Mouse (Mus musculus) cerebellum, postnatal 4 days (tissue): Measurements from ENCODE around the gene Otud6a.
"Not testable (repeated sequence)": the region's sequence is repeated elsewhere in the genome, so short reads cannot be mapped to it uniquely, and the experiment has no call there.

Experiments used
- DNase-seq, 2 experiments: peaks; one replicate each; pipeline ENCODE4 v3.0.0; 2022; ENCODE audit warnings: low spot score in 2 of 2, mixed read lengths in 1 of 2

The Otud6a gene

GRCm38 (mm10) chrX:100428693-100429092 lies at the start of gene Otud6a:
TSS of gene Otud6a (plus strand) at chrX:100429013.
- DNase-seq, result no peak

DNA sequence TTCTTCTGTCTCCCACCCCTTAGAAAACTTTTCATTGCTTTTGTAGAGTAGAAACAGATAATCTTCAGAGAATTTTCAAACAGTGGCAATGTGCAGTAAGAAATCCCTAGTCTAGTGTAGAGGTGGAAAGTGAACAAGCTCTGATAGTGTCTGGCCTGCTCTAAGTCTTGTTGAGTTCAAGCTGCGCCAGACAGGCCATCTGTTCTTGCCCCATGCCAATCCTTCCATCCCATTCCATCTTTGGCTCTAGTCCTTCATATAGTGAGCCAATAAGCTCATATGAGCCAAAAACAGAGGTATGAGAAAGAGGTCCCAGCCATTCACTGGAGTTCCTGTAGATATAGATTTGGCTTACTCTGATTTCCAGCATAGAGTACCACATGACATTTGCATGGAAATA lies 38.9 kb upstream of the Otud6a start:
- no peak for DNase-seq

DNA sequence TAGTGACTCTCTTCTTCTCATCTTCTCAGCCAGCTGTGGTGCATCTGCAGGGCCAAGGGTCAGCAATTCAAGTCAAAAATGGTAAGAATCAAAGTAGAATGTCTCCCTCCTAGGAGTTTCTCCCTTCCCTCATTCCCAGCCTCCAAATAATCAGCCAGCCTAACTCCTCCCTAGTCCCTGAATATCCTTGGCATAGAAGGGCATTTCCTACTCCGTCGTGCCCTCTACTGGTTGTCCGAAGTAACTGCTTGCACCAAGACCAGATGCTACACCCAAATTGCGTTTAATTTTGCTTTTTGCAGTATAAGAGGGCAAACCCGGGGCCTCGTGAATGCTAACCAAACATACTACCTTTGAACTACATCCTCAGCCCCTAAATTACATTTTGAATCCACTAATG lies 36.5 kb upstream of the Otud6a start:
- peak in 1 of 2 experiments; percentile 23 for DNase-seq

- DNase-seq, result no peak
Measured at GRCm38 (mm10) chrX:100394223-100394861, 34.5 kb upstream of the Otud6a start.

DNA sequence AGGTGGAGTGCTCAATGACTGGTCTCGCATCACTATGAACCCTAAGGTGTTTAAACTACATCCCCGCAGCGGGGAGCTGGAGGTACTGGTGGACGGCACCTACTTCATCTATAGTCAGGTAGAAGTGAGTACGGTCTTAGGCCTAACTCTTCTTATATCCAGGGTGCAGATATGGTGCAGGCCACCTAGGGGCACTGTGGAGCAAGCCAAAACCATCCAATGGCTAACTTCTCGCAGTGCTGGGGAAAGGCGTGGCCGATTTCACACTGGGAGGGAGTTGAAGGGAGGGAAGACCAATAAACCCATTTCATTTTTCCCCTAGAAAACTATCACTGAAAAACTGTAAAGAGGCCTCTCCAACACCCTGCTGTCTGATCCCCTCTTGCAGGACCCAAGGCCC lies 33.8 kb upstream of the Otud6a start:
- no peak for DNase-seq

DNA sequence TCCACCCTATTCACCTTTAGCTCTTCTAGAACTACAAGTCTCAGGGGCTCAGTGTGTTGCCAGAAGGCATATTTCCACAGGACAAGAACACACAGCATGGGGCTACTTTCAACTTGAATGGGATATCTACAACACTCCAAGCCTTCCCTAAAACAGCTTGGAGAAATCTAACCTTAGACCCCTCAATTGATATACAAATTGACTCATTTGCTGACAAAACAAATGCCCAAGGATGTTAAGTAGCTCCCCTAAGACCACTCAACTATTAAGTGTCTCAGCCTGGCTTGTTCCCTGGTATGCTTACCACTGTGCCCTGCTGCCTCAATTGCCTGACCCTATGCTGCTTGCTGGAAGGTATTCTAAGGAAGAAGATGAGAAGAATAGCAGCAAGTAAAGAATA lies 27.9 kb upstream of the Otud6a start:
- no peak for DNase-seq

GRCm38 (mm10) chrX:100401657-100402056 lies 27.2 kb upstream of the Otud6a start:
- DNase-seq, result no peak

DNA sequence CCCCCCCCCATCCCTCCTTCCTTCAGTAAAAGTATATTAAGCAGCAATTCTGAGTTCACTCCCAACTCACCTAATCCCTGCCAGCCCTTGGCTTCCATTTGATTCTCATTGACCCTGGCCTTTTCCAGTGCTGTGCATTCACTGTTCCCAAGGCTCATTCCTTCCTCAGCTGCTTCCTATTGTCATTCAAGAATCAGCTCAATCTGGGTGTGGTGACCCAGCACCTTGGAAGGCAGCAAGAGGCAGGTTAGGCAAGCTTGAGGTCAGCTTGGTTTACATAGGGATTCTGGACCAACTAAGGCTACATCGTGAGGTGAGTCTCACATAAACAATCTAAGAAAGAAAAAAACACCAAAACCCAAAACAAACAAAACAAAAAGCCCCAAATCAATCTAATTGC lies 19.6 kb upstream of the Otud6a start:
- DNase-seq, result no peak

- DNase-seq, result no peak
Measured at GRCm38 (mm10) chrX:100432311-100432710, 3.5 kb downstream of the Otud6a start.

- not testable (repeated sequence) for DNase-seq
Measured at GRCm38 (mm10) chrX:100442617-100443016, 13.8 kb downstream of the Otud6a start, which contains the start of gene Awat2. TSS of gene Awat2 (minus strand) at chrX:100442717.

GRCm38 (mm10) chrX:100443532-100443931 lies 14.7 kb downstream of the Otud6a start:
- no peak for DNase-seq

DNA sequence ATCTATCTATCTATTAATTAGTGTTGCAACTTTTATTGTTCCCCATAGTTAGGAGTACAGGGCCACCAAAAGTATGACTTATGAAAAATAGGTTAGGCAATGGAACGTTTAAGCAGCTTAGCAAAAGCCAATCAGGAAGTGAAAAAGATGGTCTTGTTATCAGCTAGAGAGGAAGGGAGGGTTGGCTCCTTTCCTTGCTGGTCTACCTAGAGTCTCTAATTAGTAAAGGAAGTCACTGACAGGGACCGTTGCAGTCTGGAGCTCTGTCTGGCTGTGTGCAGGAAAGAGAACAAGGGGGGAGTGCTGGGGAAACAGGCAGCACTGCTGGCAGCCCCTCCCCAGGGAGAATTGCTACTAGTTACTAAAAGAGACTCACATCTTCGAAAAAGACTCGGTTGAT lies 39.2 kb downstream of the Otud6a start:
- DNase-seq, result no peak

DNA sequence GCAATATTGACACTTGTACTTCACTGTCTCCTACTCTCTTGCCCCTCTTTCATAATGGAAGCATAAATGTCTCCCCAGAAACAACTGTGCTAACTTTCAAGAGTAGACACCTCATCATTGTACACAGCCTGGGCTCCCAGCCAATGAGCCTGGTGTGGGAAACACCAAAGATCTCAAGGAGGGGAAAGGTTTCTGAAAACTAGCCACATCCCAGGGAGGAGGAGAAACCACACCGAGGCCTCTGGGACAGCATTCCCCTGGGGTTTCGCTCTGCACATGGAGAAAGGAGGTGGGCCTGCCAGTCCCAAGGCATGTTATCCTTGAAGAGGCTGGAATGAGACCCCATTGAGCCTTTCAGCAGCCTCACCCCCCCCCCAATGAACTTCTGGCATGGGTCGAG lies 41.3 kb downstream of the Otud6a start:
- no peak for DNase-seq

DNA sequence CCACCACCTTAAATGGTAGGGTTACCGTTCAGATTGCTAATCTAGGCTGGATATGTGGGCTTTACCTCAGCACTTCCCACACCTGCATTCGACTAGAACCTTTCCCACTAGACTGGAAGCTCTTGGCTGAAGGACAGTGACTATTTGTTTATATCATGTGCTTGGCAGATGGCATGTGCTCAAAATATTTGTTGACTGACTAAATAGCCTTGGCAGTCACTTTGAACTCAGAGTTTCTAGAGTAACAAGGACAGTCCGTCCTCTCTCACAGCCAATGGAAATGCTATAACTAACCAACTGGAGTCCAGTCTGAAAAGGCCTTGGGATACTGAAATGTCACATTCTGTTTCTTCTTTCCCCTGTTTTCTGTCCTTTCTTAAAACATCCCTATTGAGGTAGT lies 42.7 kb downstream of the Otud6a start:
- no peak for DNase-seq

- DNase-seq, result no peak
Measured at GRCm38 (mm10) chrX:100475569-100476223, 46.9 kb downstream of the Otud6a start.
